Mouse (Mus musculus) CH12.LX (cell line): ENCODE results near the gene Cyp51. TPM values are rescaled to one million over a fixed set of nuclear protein-coding genes. Genes with fewer than 3 reads are reported as not detected.

ENCODE experiments used
- DNase-seq: peaks from one replicate; pipeline ENCODE4 v3.0.0-alpha.2; 2013; ENCODE audit errors: extremely low read depth
- H3K27ac ChIP-seq: 2 replicates; pipeline ENCODE4 v1.5.1; 2012; ENCODE audit warnings: low read depth, mild to moderate bottlenecking, control low read depth, moderate library complexity; ENCODE audit not compliant: insufficient read depth
- H3K27me3 ChIP-seq: replicated peaks from 2 replicates; pipeline ENCODE3; 2012; ENCODE audit warnings: inconsistent platforms
- H3K36me3 ChIP-seq, 2 experiments: replicated peaks in 1 of 2; 2 replicates each; pipeline versions ENCODE3 to v1.6.1; 2012; ENCODE audit warnings: inconsistent platforms in 1 of 2, low read length in 1 of 2, mild to moderate bottlenecking in 1 of 2, mixed read lengths in 1 of 2, moderate library complexity in 1 of 2; ENCODE audit not compliant: control insufficient read depth in 1 of 2, insufficient read depth in 1 of 2
- H3K4me1 ChIP-seq, 2 experiments: 2 replicates each; pipeline ENCODE4 v1.6.1; 2012; ENCODE audit warnings: inconsistent platforms in 1 of 2, moderate library complexity in 1 of 2; ENCODE audit not compliant: insufficient read depth in 2 of 2, control insufficient read depth in 1 of 2
- H3K4me2 ChIP-seq: 2 replicates; pipeline ENCODE4 v1.6.1; 2012; ENCODE audit warnings: low read depth, mild to moderate bottlenecking, control low read depth; ENCODE audit not compliant: poor library complexity, insufficient read depth, severe bottlenecking
- H3K4me3 ChIP-seq, 3 experiments: fragments of 150-350 bp in 1 of 3; sonication (generic) in 1 of 3; replicated peaks in 1 of 3; 2 replicates each; pipeline versions ENCODE3 to v1.5.1; 2011 to 2012; ENCODE audit warnings: low read depth in 2 of 3, low read length in 2 of 3, mild to moderate bottlenecking in 2 of 3, moderate library complexity in 2 of 3, control low read depth in 1 of 3, improper control_type of control experiment in 1 of 3, inconsistent platforms in 1 of 3, mixed read lengths in 1 of 3; ENCODE audit not compliant: poor library complexity in 1 of 3
- H3K79me2 ChIP-seq: replicated peaks from 2 replicates; pipeline ENCODE4 v1.6.1; 2012; ENCODE audit warnings: mild to moderate bottlenecking, moderate library complexity; ENCODE audit not compliant: control insufficient read depth, poor library complexity, insufficient read depth, severe bottlenecking; ENCODE audit errors: extremely low read depth
- H3K9ac ChIP-seq: 2 replicates; pipeline ENCODE4 v1.6.1; 2012; ENCODE audit warnings: low read depth, mild to moderate bottlenecking, control low read depth, moderate library complexity; ENCODE audit not compliant: insufficient read depth
- H3K9me3 ChIP-seq: replicated peaks from 2 replicates; pipeline ENCODE3; 2012; ENCODE audit warnings: low read length, inconsistent platforms, mixed read lengths
- BHLHE40 ChIP-seq: IDR thresholded peaks from 2 replicates; pipeline ENCODE4 v1.6.1; 2011; ENCODE audit warnings: mild to moderate bottlenecking, low read depth, low read length, improper control_type of control experiment
- CHD2 ChIP-seq: IDR thresholded peaks from 2 replicates; pipeline ENCODE4 v1.6.1; 2011; ENCODE audit warnings: low read length, improper control_type of control experiment
- HCFC1 ChIP-seq: IDR thresholded peaks from 2 replicates; pipeline ENCODE4 v1.6.1; 2012; ENCODE audit warnings: low read depth, mild to moderate bottlenecking, inconsistent platforms, low read length, improper control_type of control experiment
- JUN ChIP-seq: IDR thresholded peaks from 2 replicates; pipeline ENCODE4 v1.6.1; 2011; ENCODE audit warnings: low read depth, mild to moderate bottlenecking, low read length, improper control_type of control experiment, moderate library complexity; ENCODE audit not compliant: insufficient read depth
- KAT2A ChIP-seq: IDR thresholded peaks from 2 replicates; pipeline ENCODE4 v1.6.1; 2012; ENCODE audit warnings: low read length, improper control_type of control experiment, inconsistent platforms; ENCODE audit not compliant: insufficient replicate concordance
- MAX ChIP-seq: IDR thresholded peaks from 2 replicates; pipeline ENCODE4 v1.6.1; 2011; ENCODE audit warnings: low read length, improper control_type of control experiment
- MEF2A ChIP-seq: IDR thresholded peaks from 2 replicates; pipeline ENCODE4 v1.6.1; 2014; ENCODE audit warnings: low read depth, mild to moderate bottlenecking, inconsistent platforms, low read length, improper control_type of control experiment, borderline replicate concordance
- MXI1 ChIP-seq: IDR thresholded peaks from 2 replicates; pipeline ENCODE4 v1.6.1; 2011; ENCODE audit warnings: mild to moderate bottlenecking, low read depth, low read length, improper control_type of control experiment
- MYC ChIP-seq: IDR thresholded peaks from 2 replicates; pipeline ENCODE4 v1.6.1; 2011; ENCODE audit warnings: low read depth, mild to moderate bottlenecking, improper control_type of control experiment, low read length
- NELFE ChIP-seq: IDR thresholded peaks from 2 replicates; pipeline ENCODE4 v1.6.1; 2011; ENCODE audit warnings: low read depth, low read length, improper control_type of control experiment
- NRF1 ChIP-seq: IDR thresholded peaks from 2 replicates; pipeline ENCODE4 v1.6.1; 2014; ENCODE audit warnings: low read depth, mild to moderate bottlenecking, inconsistent platforms, low read length, improper control_type of control experiment, moderate library complexity
- POLR2A ChIP-seq: IDR thresholded peaks from 2 replicates; pipeline ENCODE4 v1.6.1; 2011; ENCODE audit warnings: low read depth, mild to moderate bottlenecking, improper control_type of control experiment, low read length
- POLR2AphosphoS2 ChIP-seq: IDR thresholded peaks from 2 replicates; pipeline ENCODE4 v1.6.1; 2011; ENCODE audit warnings: low read depth, low read length, improper control_type of control experiment
- RAD21 ChIP-seq: IDR thresholded peaks from 2 replicates; pipeline ENCODE4 v1.6.1; 2011; ENCODE audit warnings: low read depth, mild to moderate bottlenecking, low read length, improper control_type of control experiment, moderate library complexity
- RCOR1 ChIP-seq: conservative IDR thresholded peaks from 2 replicates; pipeline ENCODE4 v1.6.1; 2012; ENCODE audit warnings: low read depth, mild to moderate bottlenecking, inconsistent platforms, low read length, improper control_type of control experiment
- SIN3A ChIP-seq: IDR thresholded peaks from 2 replicates; pipeline ENCODE4 v1.6.1; 2012; ENCODE audit warnings: low read length, improper control_type of control experiment, inconsistent platforms
- SMC3 ChIP-seq: IDR thresholded peaks from 2 replicates; pipeline ENCODE4 v1.6.1; 2011; ENCODE audit warnings: low read depth, low read length, improper control_type of control experiment
- TBP ChIP-seq: conservative IDR thresholded peaks from 2 replicates; pipeline ENCODE4 v1.6.1; 2011; ENCODE audit warnings: low read depth, low read length, improper control_type of control experiment
- TCF12 ChIP-seq: IDR thresholded peaks from 2 replicates; pipeline ENCODE4 v1.6.1; 2014; ENCODE audit warnings: low read depth, mild to moderate bottlenecking, inconsistent platforms, low read length, improper control_type of control experiment
- USF1 ChIP-seq: IDR thresholded peaks from 2 replicates; pipeline ENCODE4 v1.6.1; 2014; ENCODE audit warnings: low read depth, mild to moderate bottlenecking, inconsistent platforms, low read length, improper control_type of control experiment
- ZC3H11A ChIP-seq: IDR thresholded peaks from 2 replicates; pipeline ENCODE4 v1.6.1; 2012; ENCODE audit warnings: low read depth, mild to moderate bottlenecking, inconsistent platforms, low read length, improper control_type of control experiment
- ZKSCAN1 ChIP-seq: IDR thresholded peaks from 2 replicates; pipeline ENCODE4 v1.6.1; 2012; ENCODE audit warnings: low read depth, inconsistent platforms, low read length, improper control_type of control experiment, borderline replicate concordance
- ZMIZ1 ChIP-seq: IDR thresholded peaks from 2 replicates; pipeline ENCODE4 v1.6.1; 2012; ENCODE audit warnings: low read depth, mild to moderate bottlenecking, inconsistent platforms, low read length, improper control_type of control experiment
- ZNF384 ChIP-seq: IDR thresholded peaks from 2 replicates; pipeline ENCODE4 v1.6.1; 2012; ENCODE audit warnings: low read depth, low read length, improper control_type of control experiment, inconsistent platforms
- dilution Hi-C: fragments of 300-500 bp; cut with MboI; formaldehyde crosslinking; loops from 2 replicates; pipeline ENCODE4 v1.14.3; 2020; ENCODE audit warnings: low sequenced_read_pairs; ENCODE audit not compliant: extremely low pct_unique_long_range_greater_than_20kb, extremely low pct_ligation_motif_present
- in situ Hi-C: fragments of 300-500 bp; cut with MboI; formaldehyde crosslinking; loops from 3 replicates; pipeline ENCODE4 v1.14.3; 2019; ENCODE audit warnings: low sequenced_read_pairs, low pct_ligation_motif_present, low pct_unique_long_range_greater_than_20kb, mixed read lengths
- polyA plus RNA-seq: library from polyadenylated mRNA; unstranded; fragments of >175 nt; gene quantifications from 2 replicates; pipeline ENCODE4 v1.2.1, GENCODE M21; 2012; ENCODE audit warnings: low read depth; ENCODE audit not compliant: insufficient read length
- total RNA-seq, 2 experiments: library from RNA; depleted of rRNA; stranded (reverse); fragments of 300-350 nt in 1 of 2; fragments of >200 nt in 1 of 2; gene quantifications; 2 replicates each; pipeline ENCODE4 v1.2.3; 2012 to 2014

Cyp51 gene
- total RNA-seq (2012; rRNA removed) = 107 and 116 TPM in 2 replicates
- total RNA-seq (2014; rRNA removed) = 287 and 374 TPM in 2 replicates
- 139 and 148 TPM in 2 replicates for polyA plus RNA-seq

GRCm38 (mm10) chr5:4104341-4105040 lies at the start of gene Cyp51:
Gene Cyp51, minus strand, starts transcription at chr5:4104746.
- Histone ChIP-seq H3K79me2 (peaks cover 21% of the 10 kb centered on the region), H3K36me3 (peaks cover 17 to 33% of the 10 kb centered on the region in 2 experiments), H3K27ac (peak within 1 kb of the TSS; percentile 90), H3K4me2 (peak within 1 kb of the TSS; percentile 79), H3K27me3 (no peaks in the 10 kb centered on the region), H3K4me3 (peak within 1 kb of the TSS; percentile 94 to 100 (median 99)), H3K9me3 (peaks cover 3% of the 10 kb centered on the region), H3K4me1 (peaks cover 8 to 32% of the 10 kb centered on the region in 2 experiments; a peak in 3 of 4 replicates), H3K9ac (peak within 1 kb of the TSS; percentile 74)
- DNase-seq = peak; percentile 91
- TF ChIP-seq RAD21 (no peak), POLR2A (peak; percentile 74), MXI1 (peak; percentile 72), TCF12 (peak; percentile 73; the same call in 1 of the 2 replicates), NELFE (peak; percentile 71), ZMIZ1 (peak; percentile 70), POLR2AphosphoS2 (peak; percentile 44; the same call in 1 of the 2 replicates), ZKSCAN1 (no peak), MAX (0 out of 2 replicates have a peak, but pooled peaks have one; percentile 45), MYC (peak; percentile 79), NRF1 (0 out of 2 replicates have a peak, but pooled peaks have one; percentile 5), ZC3H11A (no peak), ZNF384 (peak; percentile 91), CHD2 (0 out of 2 replicates have a peak, but pooled peaks have one; percentile 24), USF1 (no peak), SMC3 (no peak; the same call in 1 of the 2 replicates), RCOR1 (no peak), BHLHE40 (no peak), HCFC1 (peak; percentile 62), TBP (peak; percentile 78), KAT2A (peak; percentile 80; the same call in 1 of the 2 replicates), JUN (no peak), SIN3A (peak; percentile 67), MEF2A (0 out of 2 replicates have a peak, but pooled peaks have one; percentile 41)
- in situ Hi-C loops (loop anchor here (10.0 kb wide), 1 partner anchor 80 kb away; no protein-coding TSS in a partner anchor), dilution Hi-C loops (no loop called here)
